Mouse (Mus musculus) myocyte (in vitro differentiated cells): Measurements from ENCODE around the gene Tex50.
"Not testable (repeated sequence)": the region's sequence is repeated elsewhere in the genome, so short reads cannot be mapped to it uniquely, and the experiment has no call there.

ENCODE experiments used
- CEBPB ChIP-seq: IDR thresholded peaks from 2 replicates; pipeline ENCODE4 v1.6.1; 2011; ENCODE audit warnings: mild to moderate bottlenecking, moderate library complexity; ENCODE audit not compliant: poor library complexity, insufficient read depth, severe bottlenecking
- E2F4 ChIP-seq: IDR thresholded peaks from one replicate; pipeline ENCODE4 v1.6.1; 2011; ENCODE audit warnings: mild to moderate bottlenecking, control low read depth, moderate library complexity; ENCODE audit not compliant: insufficient read depth
- POLR2A ChIP-seq: IDR thresholded peaks from one replicate; pipeline ENCODE4 v1.6.1; 2011; ENCODE audit warnings: low read depth, mild to moderate bottlenecking, control low read depth, moderate library complexity; ENCODE audit not compliant: insufficient read length
- REST ChIP-seq: IDR thresholded peaks from one replicate; pipeline ENCODE4 v1.6.1; 2011; ENCODE audit warnings: mild to moderate bottlenecking, control low read depth, moderate library complexity; ENCODE audit not compliant: insufficient read depth, insufficient read length
- TCF12 ChIP-seq: IDR thresholded peaks from one replicate; pipeline ENCODE4 v1.6.1; 2011; ENCODE audit warnings: mild to moderate bottlenecking, control low read depth; ENCODE audit not compliant: poor library complexity, insufficient read depth, severe bottlenecking
- USF1 ChIP-seq: IDR thresholded peaks from one replicate; pipeline ENCODE4 v1.6.1; 2011; ENCODE audit warnings: low read depth, mild to moderate bottlenecking, control low read depth, moderate library complexity

DNA sequence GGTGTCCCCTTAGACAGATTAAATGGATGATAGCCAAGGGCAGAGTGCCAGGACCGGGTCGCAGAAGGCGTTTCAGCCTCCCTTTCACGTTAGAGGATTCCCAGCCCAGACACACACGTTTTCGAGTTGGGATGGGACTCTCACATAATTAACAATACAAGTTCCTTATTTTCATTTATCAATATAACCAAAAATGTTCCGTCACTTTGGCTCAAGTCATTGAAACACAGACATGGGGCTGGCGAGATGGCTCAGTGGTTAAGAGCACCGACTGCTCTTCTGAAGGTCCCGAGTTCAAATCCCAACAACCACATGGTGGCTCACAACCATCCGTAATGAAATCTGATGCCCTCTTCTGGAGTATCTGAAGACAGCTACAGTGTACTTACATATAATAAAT is 37.2 kb upstream of the Tex50 start:
- not testable (repeated sequence) for TF ChIP-seq REST, USF1, POLR2A, CEBPB, TCF12, E2F4
